Mouse (Mus musculus): ENCODE results near the gene Lyrm2. TPM values are rescaled to one million over a fixed set of nuclear protein-coding genes. Genes with fewer than 3 reads are reported as not detected.

Gene Lyrm2
- polyA plus RNA-seq, 1 experiment from 2014 or later, result 108 TPM

- Histone ChIP-seq H3K9ac (no peak overlapping the region), H3K9me3 (replicated peaks) (no peaks in the 10 kb centered on the region), H3K4me3 (replicated peaks) (no peak overlapping the region), H3K27me3 (no peaks in the 10 kb centered on the region), H3K4me2 (replicated peaks) (no peak overlapping the region), H3K27ac (replicated peaks) (no peak overlapping the region), H3K4me1 (no peaks in the 10 kb centered on the region), H3K36me3 (no peaks in the 10 kb centered on the region)
- ATAC-seq (ENCODE audit: insufficient number of reproducible peaks, low FRiP score, low TSS enrichment, low read depth), result no peak
- 62% methylated on average over 5 of the region's 5 CpGs for WGBS
These were observed 17.4 kb downstream of the Lyrm2 start for GRCm38 (mm10) chr4:32817478-32817877.

- no peak for ATAC-seq (ENCODE audit: insufficient number of reproducible peaks, low FRiP score, low TSS enrichment, low read depth)
- Histone ChIP-seq H3K36me3 (no peaks in the 10 kb centered on the region), H3K9me3 (replicated peaks) (no peaks in the 10 kb centered on the region), H3K27ac (replicated peaks) (no peak overlapping the region), H3K9ac (no peak overlapping the region), H3K4me2 (replicated peaks) (no peak overlapping the region), H3K4me3 (replicated peaks) (no peak overlapping the region), H3K27me3 (no peaks in the 10 kb centered on the region), H3K4me1 (no peaks in the 10 kb centered on the region)
- 78% methylated on average over 3 of the region's 3 CpGs for WGBS
These were observed 20.6 kb downstream of the Lyrm2 start for GRCm38 (mm10) chr4:32820676-32821075.

- H3K9ac ChIP-seq, result no peak overlapping the region
- no peak overlapping the region for H3K4me2 ChIP-seq (replicated peaks)
- H3K27ac ChIP-seq (replicated peaks), result no peak overlapping the region
- H3K9me3 ChIP-seq (replicated peaks), result no peaks in the 10 kb centered on the region
- ATAC-seq (ENCODE audit: insufficient number of reproducible peaks, low FRiP score, low TSS enrichment, low read depth), result no peak
- 62% methylated on average over 8 of the region's 8 CpGs for WGBS
- H3K4me3 ChIP-seq (replicated peaks), result no peak overlapping the region
- no peaks in the 10 kb centered on the region for H3K4me1 ChIP-seq
- no peaks in the 10 kb centered on the region for H3K36me3 ChIP-seq
- H3K27me3 ChIP-seq, result no peaks in the 10 kb centered on the region
These were observed 24.2 kb downstream of the Lyrm2 start for GRCm38 (mm10) chr4:32824254-32824653.

GRCm38 (mm10) chr4:32826925-32827324 is 26.9 kb downstream of the Lyrm2 start:
- no peak overlapping the region for H3K4me2 ChIP-seq (replicated peaks)
- H3K9me3 ChIP-seq (replicated peaks), result no peaks in the 10 kb centered on the region
- H3K9ac ChIP-seq, result no peak overlapping the region
- no peaks in the 10 kb centered on the region for H3K27me3 ChIP-seq
- no peak overlapping the region for H3K27ac ChIP-seq (replicated peaks)
- H3K4me1 ChIP-seq, result no peaks in the 10 kb centered on the region
- no peaks in the 10 kb centered on the region for H3K36me3 ChIP-seq
- H3K4me3 ChIP-seq (replicated peaks), result no peak overlapping the region
- WGBS, result 55% methylated on average over 7 of the region's 7 CpGs
- no peak for ATAC-seq (ENCODE audit: insufficient number of reproducible peaks, low FRiP score, low TSS enrichment, low read depth)

- no peak for ATAC-seq (ENCODE audit: insufficient number of reproducible peaks, low FRiP score, low TSS enrichment, low read depth)
- Histone ChIP-seq H3K9me3 (replicated peaks) (no peaks in the 10 kb centered on the region), H3K4me2 (replicated peaks) (no peak overlapping the region), H3K27me3 (no peaks in the 10 kb centered on the region), H3K4me3 (replicated peaks) (no peak overlapping the region), H3K36me3 (no peaks in the 10 kb centered on the region), H3K4me1 (no peaks in the 10 kb centered on the region), H3K9ac (no peak overlapping the region), H3K27ac (replicated peaks) (no peak overlapping the region)
- WGBS, result 82% methylated on average over 10 of the region's 10 CpGs
These were observed 28.5 kb downstream of the Lyrm2 start for GRCm38 (mm10) chr4:32828385-32829077.

- no peak for ATAC-seq (ENCODE audit: insufficient number of reproducible peaks, low FRiP score, low TSS enrichment, low read depth)
These were observed 29.3 kb downstream of the Lyrm2 start for GRCm38 (mm10) chr4:32829316-32829715.

GRCm38 (mm10) chr4:32833494-32834282 is 33.6 kb downstream of the Lyrm2 start:
- no peak overlapping the region for H3K9ac ChIP-seq
- WGBS, result 51% methylated on average over 17 of the region's 17 CpGs
- no peak for ATAC-seq (ENCODE audit: insufficient number of reproducible peaks, low FRiP score, low TSS enrichment, low read depth)
- H3K27ac ChIP-seq (replicated peaks), result no peak overlapping the region
- peak overlapping the region; percentile 26; the same call in 1 of the 2 replicates for H3K4me3 ChIP-seq (replicated peaks)
- no peaks in the 10 kb centered on the region for H3K9me3 ChIP-seq (replicated peaks)
- H3K4me2 ChIP-seq (replicated peaks), result peak overlapping the region; percentile 32
- H3K4me1 ChIP-seq, result no peaks in the 10 kb centered on the region
- no peaks in the 10 kb centered on the region for H3K36me3 ChIP-seq
- H3K27me3 ChIP-seq, result no peaks in the 10 kb centered on the region

More at GRCm38 (mm10) chr4:32829316-32829715, 29.3 kb downstream of the Lyrm2 start:
- Histone ChIP-seq H3K4me2 (replicated peaks) (no peak overlapping the region), H3K9ac (no peak overlapping the region), H3K4me1 (no peaks in the 10 kb centered on the region), H3K27me3 (no peaks in the 10 kb centered on the region), H3K9me3 (replicated peaks) (no peaks in the 10 kb centered on the region), H3K36me3 (no peaks in the 10 kb centered on the region), H3K27ac (replicated peaks) (no peak overlapping the region), H3K4me3 (replicated peaks) (no peak overlapping the region)
- WGBS, result 50% methylated on average over 10 of the region's 10 CpGs

GRCm38 (mm10) chr4:32834541-32834940 is 34.5 kb downstream of the Lyrm2 start:
- Histone ChIP-seq H3K9me3 (replicated peaks) (no peaks in the 10 kb centered on the region), H3K9ac (no peak overlapping the region), H3K27ac (replicated peaks) (no peak overlapping the region), H3K4me2 (replicated peaks) (no peak overlapping the region), H3K4me1 (no peaks in the 10 kb centered on the region), H3K27me3 (no peaks in the 10 kb centered on the region), H3K36me3 (no peaks in the 10 kb centered on the region), H3K4me3 (replicated peaks) (no peak overlapping the region)
- ATAC-seq (ENCODE audit: insufficient number of reproducible peaks, low FRiP score, low TSS enrichment, low read depth), result no peak
- 66% methylated on average over 3 of the region's 3 CpGs for WGBS

GRCm38 (mm10) chr4:32836071-32836470 is 36.0 kb downstream of the Lyrm2 start:
- H3K9me3 ChIP-seq (replicated peaks), result no peaks in the 10 kb centered on the region
- no peak overlapping the region for H3K4me3 ChIP-seq (replicated peaks)
- H3K4me2 ChIP-seq (replicated peaks), result no peak overlapping the region
- no peak overlapping the region for H3K9ac ChIP-seq
- ATAC-seq (ENCODE audit: insufficient number of reproducible peaks, low FRiP score, low TSS enrichment, low read depth), result no peak
- H3K27me3 ChIP-seq, result no peaks in the 10 kb centered on the region
- no peaks in the 10 kb centered on the region for H3K4me1 ChIP-seq
- WGBS, result 91% methylated on average over 9 of the region's 9 CpGs
- no peaks in the 10 kb centered on the region for H3K36me3 ChIP-seq
- no peak overlapping the region for H3K27ac ChIP-seq (replicated peaks)

GRCm38 (mm10) chr4:32838401-32838800 is 38.3 kb downstream of the Lyrm2 start:
- no peaks in the 10 kb centered on the region for H3K4me1 ChIP-seq
- 87% methylated on average over 3 of the region's 3 CpGs for WGBS
- no peak overlapping the region for H3K27ac ChIP-seq (replicated peaks)
- ATAC-seq (ENCODE audit: insufficient number of reproducible peaks, low FRiP score, low TSS enrichment, low read depth), result no peak
- H3K4me3 ChIP-seq (replicated peaks), result no peak overlapping the region
- no peaks in the 10 kb centered on the region for H3K27me3 ChIP-seq
- H3K36me3 ChIP-seq, result no peaks in the 10 kb centered on the region
- no peak overlapping the region for H3K4me2 ChIP-seq (replicated peaks)
- no peaks in the 10 kb centered on the region for H3K9me3 ChIP-seq (replicated peaks)
- H3K9ac ChIP-seq, result no peak overlapping the region

Data from embryonic facial prominence, embryonic 15.5 days (tissue).